Mouse (Mus musculus) stomach, postnatal 0 days (tissue): ENCODE results near the gene Masp1. TPM values are rescaled to one million over a fixed set of nuclear protein-coding genes. Genes with fewer than 3 reads are reported as not detected.

Source experiments
- ATAC-seq: fragments of 200-750 bp; cut with Nextera tagmentation; 2 replicates; pipeline ENCODE4 v1.8.0; 2017; ENCODE audit not compliant: low FRiP score, low TSS enrichment
- DNase-seq: peaks from one replicate; pipeline ENCODE4 v3.0.0-alpha.2; 2016; ENCODE audit warnings: low spot score
- H3K27ac ChIP-seq: fragments of 300-500 bp; sonication (generic); replicated peaks from 2 replicates; pipeline ENCODE4 v1.5.1; 2014; ENCODE audit warnings: mild to moderate bottlenecking, control low read depth
- H3K27me3 ChIP-seq: fragments of 300-500 bp; sonication (generic); 2 replicates; pipeline ENCODE4 v1.6.1; 2014; ENCODE audit warnings: low read length; ENCODE audit not compliant: control insufficient read depth, insufficient read depth
- H3K36me3 ChIP-seq: fragments of 300-500 bp; sonication (generic); 2 replicates; pipeline ENCODE4 v1.6.1; 2014; ENCODE audit warnings: low read length, mixed read lengths; ENCODE audit not compliant: control insufficient read depth, insufficient read depth
- H3K4me1 ChIP-seq: fragments of 300-500 bp; sonication (generic); replicated peaks from 2 replicates; pipeline ENCODE4 v1.6.1; 2014; ENCODE audit warnings: antibody characterized with exemption; ENCODE audit not compliant: control insufficient read depth, insufficient read depth
- H3K4me2 ChIP-seq: fragments of 300-500 bp; sonication (generic); replicated peaks from 2 replicates; pipeline ENCODE4 v1.6.1; 2014; ENCODE audit warnings: low read depth, mild to moderate bottlenecking, control low read depth, moderate library complexity
- H3K4me3 ChIP-seq: fragments of 300-500 bp; sonication (generic); 2 replicates; pipeline ENCODE4 v1.5.1; 2014; ENCODE audit warnings: low read depth, low read length, control low read depth
- H3K9ac ChIP-seq: fragments of 300-500 bp; sonication (generic); 2 replicates; pipeline ENCODE4 v1.6.1; 2014; ENCODE audit warnings: mild to moderate bottlenecking, low read length, control low read depth, mixed read lengths
- H3K9me3 ChIP-seq: fragments of 300-500 bp; sonication (generic); 2 replicates; pipeline ENCODE4 v1.6.1; 2016; ENCODE audit warnings: low read length; ENCODE audit not compliant: control insufficient read depth
- CTCF ChIP-seq: IDR thresholded peaks from 2 replicates; pipeline ENCODE4 v1.5.1; 2016; ENCODE audit warnings: antibody characterized with exemption, low read depth, mild to moderate bottlenecking, moderate library complexity
- EP300 ChIP-seq: optimal IDR thresholded peaks from 2 replicates; pipeline ENCODE3; 2016; ENCODE audit warnings: antibody characterized with exemption
- WGBS: fragments of 180-500 bp; shearing (Covaris S2); extraction: QIAGEN DNeasy Blood & Tissue Kit; methylation state at CpG from one replicate; pipeline ENCODE4 v1.1.7; 2014; 5-methylcytosine and 5-hydroxymethylcytosine counted together
- polyA plus RNA-seq: library from polyadenylated mRNA; unstranded; fragments of >200 nt; fragmentation: Nextera tagmentation; extraction: Ambion mirVana; gene quantifications from 2 replicates; pipeline ENCODE4 v1.2.1, GENCODE M21; 2015

The Masp1 gene
- polyA plus RNA-seq, 1 experiment from 2014 or later = 0.68 TPM

DNA sequence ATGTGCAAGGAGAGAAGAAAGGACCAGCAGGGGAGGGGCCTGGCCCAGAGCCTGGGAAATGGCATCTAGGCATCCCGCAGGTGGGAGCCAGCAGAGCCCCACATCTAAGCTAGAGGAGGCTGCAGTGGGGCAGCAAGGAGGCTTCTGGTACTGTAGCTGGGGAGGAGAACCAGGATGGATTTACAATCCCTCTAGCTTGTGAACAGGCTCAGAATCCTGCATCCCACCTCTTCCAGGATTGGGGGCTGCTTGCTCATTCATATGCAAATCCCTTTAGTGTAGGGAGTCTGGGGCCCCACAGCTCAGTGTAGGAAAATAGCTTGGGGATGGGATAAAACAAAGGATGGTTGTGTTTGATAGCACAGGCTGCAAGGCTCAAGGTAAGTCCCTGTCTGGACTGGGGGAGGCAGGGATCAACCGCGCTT, 16.3 kb downstream of the Masp1 start:
- WGBS = 79% methylated on average over 3 of the region's 3 CpGs
- Histone ChIP-seq H3K9me3 (no peaks in the 10 kb centered on the region), H3K9ac (no peak overlapping the region), H3K4me2 (no peak overlapping the region), H3K27me3 (no peaks in the 10 kb centered on the region), H3K27ac (no peak overlapping the region), H3K4me3 (no peak overlapping the region), H3K4me1 (no peaks in the 10 kb centered on the region), H3K36me3 (no peaks in the 10 kb centered on the region)
- no peak for TF ChIP-seq CTCF
- TF ChIP-seq EP300 = no peak
- no peak for DNase-seq
- ATAC-seq = no peak

DNA sequence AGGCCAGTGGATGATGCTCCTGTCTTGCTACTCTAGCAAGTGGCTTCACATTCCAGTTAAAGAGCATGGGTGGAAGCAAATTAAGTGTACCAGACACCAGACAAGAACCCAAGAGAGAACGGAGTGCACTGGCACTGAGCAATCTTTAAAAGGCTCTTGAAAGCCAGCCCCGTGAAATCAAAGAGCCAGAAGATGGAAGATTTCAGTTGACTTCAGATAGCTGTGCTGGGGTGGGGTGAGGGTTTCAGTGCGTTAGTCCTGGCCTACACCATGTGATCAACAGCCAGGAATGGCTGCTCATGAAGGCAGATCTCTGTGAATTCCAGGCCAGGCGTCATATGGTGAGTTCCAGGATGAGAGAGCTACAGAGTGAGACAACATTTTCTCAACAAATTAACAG, 17.3 kb downstream of the Masp1 start:
- whole genome bisulfite sequencing = 78% methylated on average over 4 of the region's 4 CpGs
- Histone ChIP-seq H3K4me1 (no peaks in the 10 kb centered on the region), H3K4me2 (no peak overlapping the region), H3K9me3 (no peaks in the 10 kb centered on the region), H3K27ac (no peak overlapping the region), H3K36me3 (no peaks in the 10 kb centered on the region), H3K4me3 (no peak overlapping the region), H3K9ac (no peak overlapping the region), H3K27me3 (no peaks in the 10 kb centered on the region)
- TF ChIP-seq CTCF (no peak), EP300 (no peak)
- ATAC-seq = no peak
- no peak for DNase-seq

DNA sequence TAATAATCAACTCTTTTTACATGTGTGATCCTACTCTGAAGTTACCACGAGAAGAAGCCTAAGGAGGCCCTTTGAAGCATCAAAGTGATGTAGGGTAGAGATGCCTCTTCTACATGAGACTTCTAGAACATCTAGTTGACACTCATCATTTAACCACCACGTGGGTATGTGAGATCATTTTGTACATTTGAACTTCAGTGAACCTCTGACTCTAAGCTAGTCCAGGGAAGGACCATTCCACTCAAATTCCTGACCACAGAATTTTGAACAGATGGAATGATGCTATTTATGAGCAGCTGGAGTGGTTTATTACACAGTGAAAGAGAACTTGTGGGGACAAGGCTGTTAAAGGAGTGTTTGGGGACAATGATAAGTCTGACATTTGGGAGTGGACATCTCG, 18.1 kb downstream of the Masp1 start:
- no peaks in the 10 kb centered on the region for H3K4me1 ChIP-seq
- H3K9me3 ChIP-seq = no peaks in the 10 kb centered on the region
- H3K27ac ChIP-seq = no peak overlapping the region
- no peaks in the 10 kb centered on the region for H3K36me3 ChIP-seq
- ATAC-seq (no peak), DNase-seq (no peak)
- 70% methylated on average over 3 of the region's 3 CpGs for WGBS
- TF ChIP-seq CTCF (no peak), EP300 (no peak)
- H3K4me3 ChIP-seq = no peak overlapping the region
- H3K27me3 ChIP-seq = no peaks in the 10 kb centered on the region
- no peak overlapping the region for H3K9ac ChIP-seq
- no peak overlapping the region for H3K4me2 ChIP-seq

DNA sequence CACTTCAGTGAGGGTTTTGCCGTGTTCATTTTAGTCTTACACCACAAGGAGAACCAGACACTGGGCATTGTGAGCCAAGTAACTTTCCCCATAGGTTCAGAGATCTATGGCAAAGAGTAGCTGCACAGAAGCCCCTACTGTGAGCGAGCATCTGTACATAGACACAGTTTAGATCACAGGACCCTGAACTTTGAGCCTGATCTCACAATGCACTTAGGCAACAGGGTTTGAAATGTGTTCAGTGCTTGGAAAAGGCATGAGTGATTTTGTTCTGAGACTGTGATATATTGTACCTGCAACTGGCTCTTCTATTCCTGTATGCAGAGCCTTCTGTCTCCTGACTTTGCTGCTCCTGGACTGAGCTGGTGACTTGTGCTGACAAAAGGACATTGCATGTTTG, 19.3 kb downstream of the Masp1 start:
- Histone ChIP-seq H3K4me1 (no peaks in the 10 kb centered on the region), H3K27me3 (no peaks in the 10 kb centered on the region), H3K27ac (no peak overlapping the region), H3K4me3 (no peak overlapping the region), H3K36me3 (no peaks in the 10 kb centered on the region), H3K9me3 (no peaks in the 10 kb centered on the region), H3K4me2 (no peak overlapping the region), H3K9ac (no peak overlapping the region)
- ATAC-seq (no peak), DNase-seq (no peak)
- WGBS = 85% methylated on average over 2 of the region's 2 CpGs
- TF ChIP-seq EP300 (no peak), CTCF (no peak)

- no peak for TF ChIP-seq CTCF
- TF ChIP-seq EP300 = no peak
- Histone ChIP-seq H3K9me3 (no peaks in the 10 kb centered on the region), H3K4me3 (no peak overlapping the region), H3K27me3 (no peaks in the 10 kb centered on the region), H3K4me1 (no peaks in the 10 kb centered on the region), H3K4me2 (no peak overlapping the region), H3K27ac (no peak overlapping the region), H3K9ac (no peak overlapping the region), H3K36me3 (no peaks in the 10 kb centered on the region)
- 72% methylated on average over 5 of the region's 5 CpGs for WGBS
- DNase-seq = no peak
- ATAC-seq = no peak
Measured at GRCm38 (mm10) chr16:23500558-23500957, 20.1 kb downstream of the Masp1 start.

DNA sequence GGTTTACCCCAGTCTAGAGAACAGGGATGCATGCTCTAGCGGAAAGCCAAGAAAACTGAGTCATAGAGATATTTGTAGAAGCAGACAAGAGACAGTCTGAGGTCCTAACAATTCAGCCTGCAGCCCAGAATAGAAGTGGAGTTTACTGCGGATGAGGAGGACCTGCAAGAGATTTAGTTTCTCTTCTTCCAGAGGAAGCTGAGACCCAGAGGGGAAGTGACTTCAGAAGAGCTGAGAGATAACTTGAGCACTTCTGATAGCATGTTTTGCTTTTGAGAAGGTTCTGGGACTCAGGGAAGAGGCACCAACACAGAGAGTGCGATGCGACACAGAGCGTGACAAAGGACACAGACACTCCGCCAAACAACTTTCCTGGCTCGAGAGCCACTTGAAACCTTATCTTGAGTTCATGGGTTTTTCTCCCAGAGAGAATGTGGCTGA, 21.9 kb downstream of the Masp1 start:
- Histone ChIP-seq H3K9ac (no peak overlapping the region), H3K27me3 (no peaks in the 10 kb centered on the region), H3K4me2 (no peak overlapping the region), H3K4me3 (no peak overlapping the region), H3K36me3 (no peaks in the 10 kb centered on the region), H3K4me1 (no peaks in the 10 kb centered on the region), H3K27ac (no peak overlapping the region), H3K9me3 (no peaks in the 10 kb centered on the region)
- no peak for TF ChIP-seq EP300
- no peak for TF ChIP-seq CTCF
- no peak for ATAC-seq
- DNase-seq = no peak
- 48% methylated on average over 7 of the region's 7 CpGs for WGBS
